Mouse (Mus musculus) E14TG2a.4 (cell line): ENCODE measurements around the gene Gm49388.

ENCODE experiments used
- CTCF ChIP-seq: conservative IDR thresholded peaks from 2 replicates; pipeline ENCODE4 v1.5.1; 2014; ENCODE audit warnings: low read length
- NANOG ChIP-seq: IDR thresholded peaks from 2 replicates; pipeline ENCODE4 v1.6.1; 2014; ENCODE audit warnings: borderline replicate concordance, low read length, mixed read lengths

DNA sequence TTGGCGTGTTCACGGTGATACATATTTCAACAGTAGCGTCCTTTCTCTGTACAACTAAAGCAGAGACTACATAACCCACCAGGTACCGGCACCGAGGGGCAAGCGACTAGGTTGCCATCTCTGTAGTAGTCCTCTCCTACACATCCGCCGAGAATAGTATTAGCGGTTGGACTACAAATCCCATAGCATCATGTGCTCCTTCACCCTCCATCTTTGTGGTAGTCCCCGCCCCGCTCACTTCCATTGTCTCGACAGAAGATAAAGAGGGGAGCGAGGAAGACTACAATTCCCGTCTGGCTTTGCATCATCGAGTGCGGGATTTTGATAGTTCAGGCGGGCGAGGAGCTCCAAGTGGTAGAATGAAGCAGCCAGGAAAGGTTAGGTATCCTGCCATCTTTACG is 40.2 kb upstream of the Gm49388 start:
- TF ChIP-seq CTCF (no peak), NANOG (no peak)
